Mouse (Mus musculus) erythroblast, embryonic 14.5 days (primary cell): ENCODE results near the gene Adgrg7.

Source experiments
- GATA1 ChIP-seq: IDR thresholded peaks from 2 replicates; pipeline ENCODE4 v1.6.1; 2012; ENCODE audit warnings: low read length, inconsistent platforms, mixed read lengths
- TAL1 ChIP-seq: IDR thresholded peaks from 3 replicates; pipeline ENCODE4 v1.6.1; 2012; ENCODE audit warnings: low read length, inconsistent platforms, mixed read lengths

- no peak for TF ChIP-seq GATA1
- TF ChIP-seq TAL1, result no peak
These were observed 118.5 kb downstream of the Adgrg7 start for GRCm38 (mm10) chr16:56677146-56677545.
